Mouse (Mus musculus): ENCODE measurements at regions not wholly inside any gene's neighbourhood (a gene's known extent, or its start where the extent isn't known, plus 50 kb on each side); places are given as distances from the start of the nearest gene placed in this dataset.

DNA sequence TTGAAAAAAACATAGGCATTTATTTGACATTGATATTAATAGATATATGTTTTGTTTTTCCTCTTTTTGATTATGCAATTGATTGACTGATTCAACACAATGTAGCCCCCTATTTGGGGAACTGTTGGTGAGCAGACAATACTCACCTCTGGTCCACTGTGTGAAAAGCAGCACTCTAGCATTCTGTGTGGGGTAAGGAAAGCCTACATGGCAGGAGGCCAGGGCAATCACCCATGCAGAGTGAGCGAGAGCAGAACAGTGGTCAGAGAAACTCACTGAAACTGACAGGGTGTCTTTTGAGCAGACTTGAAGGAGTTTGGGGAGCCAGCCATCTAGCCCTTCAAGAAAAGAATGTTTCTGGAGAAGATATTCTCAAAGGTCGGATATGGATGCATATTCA, 73.2 kb upstream of the Azi2 start:
- no peak for DNase-seq (ENCODE audit: low spot score in 2 of 2)

DNA sequence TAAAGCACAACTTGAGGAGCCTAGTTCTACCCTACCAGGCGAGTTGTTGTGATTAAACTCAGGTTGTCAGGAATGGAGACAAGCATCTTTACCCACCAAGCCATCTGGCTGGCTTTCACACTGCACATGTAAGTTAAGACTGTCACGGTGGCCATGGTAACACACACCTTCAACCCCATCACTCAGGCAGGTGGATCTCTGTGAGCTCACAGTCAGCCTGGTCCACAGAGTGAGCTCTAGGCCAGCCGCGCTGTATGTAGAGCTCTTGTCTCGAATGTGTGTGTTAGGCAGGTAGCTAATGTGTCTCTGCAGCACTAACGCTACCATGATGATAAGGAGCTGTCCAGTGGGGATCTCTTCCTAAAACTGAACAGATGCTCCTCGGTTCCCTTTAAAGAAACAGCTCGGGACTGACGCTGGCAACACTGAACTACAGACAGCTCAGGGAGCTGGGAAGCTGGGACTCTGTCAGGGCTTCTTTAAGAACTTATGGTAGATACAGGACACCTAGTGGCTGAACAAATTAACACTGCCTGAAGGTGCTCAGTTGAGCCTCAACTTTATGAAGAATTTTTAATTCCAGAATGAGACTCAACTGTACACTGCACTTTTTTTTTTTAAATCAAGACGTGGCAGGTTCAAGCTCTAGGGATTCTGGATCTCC, 73.8 kb upstream of the Azi2 start:
- DNase-seq (ENCODE audit: low spot score in 2 of 2) = no peak

DNA sequence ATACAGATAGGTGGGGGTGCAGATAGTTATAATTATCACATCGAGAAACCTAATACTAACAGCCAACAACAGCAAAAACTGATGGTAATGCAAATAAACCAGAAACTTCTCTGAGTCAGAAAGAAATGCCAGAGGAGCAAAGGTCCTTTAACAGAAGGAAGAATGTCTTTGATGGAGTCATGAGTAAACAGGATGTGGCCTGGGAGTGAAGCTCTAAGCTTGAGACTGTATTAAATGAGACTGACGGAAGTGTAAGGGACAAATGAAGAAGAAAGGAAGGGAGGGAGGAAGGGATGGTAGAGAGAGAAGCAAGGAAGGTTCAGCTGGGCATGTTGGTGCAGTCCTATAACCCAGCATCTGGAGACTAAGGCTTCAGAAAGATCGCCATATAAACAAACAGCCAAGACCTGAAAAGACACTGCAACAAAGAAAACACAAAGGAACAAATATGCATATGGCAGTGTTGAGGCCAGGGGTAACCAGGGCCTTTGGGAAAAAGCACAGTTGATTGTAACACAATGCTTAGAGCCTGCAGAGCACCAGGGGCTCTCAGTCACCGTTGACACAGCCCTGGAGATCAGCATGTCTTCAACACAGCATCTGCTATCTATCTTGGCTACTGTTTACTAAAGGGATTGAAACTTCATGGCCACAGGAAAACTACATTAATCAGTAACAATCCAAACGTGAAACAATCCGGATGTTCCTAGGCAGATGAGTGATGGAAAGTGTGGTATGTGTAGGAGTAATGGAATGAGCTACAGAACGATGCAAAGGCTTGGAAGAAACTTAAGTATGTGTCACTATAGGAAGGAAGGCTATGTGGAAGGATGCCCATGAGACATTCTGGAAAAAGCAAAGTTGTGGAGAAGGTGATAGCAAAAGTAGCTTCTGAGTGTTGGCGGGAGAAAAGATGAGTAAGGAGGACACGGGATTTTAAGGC, 77.9 kb upstream of the Azi2 start:
- no peak for DNase-seq (ENCODE audit: low spot score in 2 of 2)

DNA sequence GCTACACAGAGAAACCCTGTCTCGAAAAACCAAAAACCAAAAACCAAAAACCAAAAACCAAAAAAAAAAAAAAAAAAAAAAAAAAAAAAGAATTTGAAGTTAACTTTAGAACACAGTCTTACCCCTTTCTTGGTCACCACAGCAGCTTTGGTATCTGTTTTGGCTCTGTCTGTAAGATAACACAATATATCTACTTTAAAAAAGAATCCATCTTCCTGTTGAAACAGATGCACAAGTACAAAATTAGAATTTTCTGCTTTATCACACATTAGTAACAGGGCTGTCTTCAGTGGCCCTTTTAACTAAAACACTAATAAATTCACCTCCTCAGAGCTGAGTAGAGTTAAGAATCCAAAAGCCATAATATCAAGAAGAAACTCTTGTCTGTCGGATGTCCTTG, 80.5 kb upstream of the Azi2 start:
- DNase-seq (ENCODE audit: low spot score in 2 of 2) = no peak

DNA sequence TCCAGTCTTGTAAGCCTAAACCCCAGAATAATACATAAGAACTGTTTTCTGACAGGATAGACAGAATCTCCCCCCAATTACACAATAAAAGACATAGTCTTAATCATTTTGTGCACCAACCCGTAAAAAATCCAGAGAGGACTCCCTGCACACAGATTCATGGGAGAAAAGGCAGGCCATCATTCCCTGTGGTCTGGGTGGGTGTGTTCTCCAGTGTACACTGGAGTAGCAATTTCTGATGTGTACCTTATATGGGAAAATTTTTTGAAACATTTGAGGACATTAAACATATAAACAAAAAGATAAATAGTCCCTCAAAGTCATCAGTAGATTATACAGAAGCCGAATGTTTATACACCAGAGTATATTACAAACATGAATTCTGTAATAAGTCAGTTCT, 83.1 kb upstream of the Azi2 start:
- DNase-seq (ENCODE audit: low spot score in 2 of 2) = no peak

DNA sequence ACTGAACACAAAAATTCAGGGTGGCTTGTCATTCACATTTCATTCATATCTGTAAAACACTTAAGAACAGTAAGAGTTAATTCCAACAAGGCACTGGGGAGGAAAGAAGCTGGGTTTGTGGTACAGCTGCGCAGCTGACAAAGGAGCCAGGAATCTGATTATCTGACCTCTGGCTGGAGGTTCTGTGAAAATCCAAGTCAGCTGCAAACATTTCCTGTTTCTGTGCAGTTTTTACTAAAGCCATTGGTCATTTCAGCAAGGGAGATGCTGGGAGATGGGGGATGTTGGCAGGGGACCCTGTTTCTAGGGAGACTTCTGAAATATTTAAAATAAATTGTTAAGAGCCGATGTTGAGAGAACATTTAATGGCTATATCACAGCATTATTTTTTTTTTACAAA, 83.6 kb upstream of the Azi2 start:
- DNase-seq (ENCODE audit: low spot score in 2 of 2) = no peak

DNA sequence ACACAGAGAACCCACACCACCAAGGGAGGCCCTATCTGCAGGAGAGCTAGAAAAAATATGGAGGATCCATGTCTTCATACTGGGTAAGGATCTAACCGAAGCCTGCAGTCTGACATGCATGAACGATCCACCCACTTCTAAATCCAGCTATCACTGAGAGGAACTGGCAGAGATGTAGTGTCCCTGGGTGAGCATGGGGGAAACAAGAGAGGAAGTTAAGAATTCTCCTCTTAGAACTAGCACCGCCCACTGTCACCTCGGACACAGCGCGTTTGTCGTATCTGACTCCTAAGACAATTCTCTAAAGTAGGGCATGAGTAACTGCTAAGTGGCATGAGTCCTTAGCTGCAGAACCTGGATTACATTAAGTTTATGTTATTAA, 112.8 kb upstream of the Azi2 start:
- no peak for DNase-seq (ENCODE audit: low spot score in 2 of 2)

DNA sequence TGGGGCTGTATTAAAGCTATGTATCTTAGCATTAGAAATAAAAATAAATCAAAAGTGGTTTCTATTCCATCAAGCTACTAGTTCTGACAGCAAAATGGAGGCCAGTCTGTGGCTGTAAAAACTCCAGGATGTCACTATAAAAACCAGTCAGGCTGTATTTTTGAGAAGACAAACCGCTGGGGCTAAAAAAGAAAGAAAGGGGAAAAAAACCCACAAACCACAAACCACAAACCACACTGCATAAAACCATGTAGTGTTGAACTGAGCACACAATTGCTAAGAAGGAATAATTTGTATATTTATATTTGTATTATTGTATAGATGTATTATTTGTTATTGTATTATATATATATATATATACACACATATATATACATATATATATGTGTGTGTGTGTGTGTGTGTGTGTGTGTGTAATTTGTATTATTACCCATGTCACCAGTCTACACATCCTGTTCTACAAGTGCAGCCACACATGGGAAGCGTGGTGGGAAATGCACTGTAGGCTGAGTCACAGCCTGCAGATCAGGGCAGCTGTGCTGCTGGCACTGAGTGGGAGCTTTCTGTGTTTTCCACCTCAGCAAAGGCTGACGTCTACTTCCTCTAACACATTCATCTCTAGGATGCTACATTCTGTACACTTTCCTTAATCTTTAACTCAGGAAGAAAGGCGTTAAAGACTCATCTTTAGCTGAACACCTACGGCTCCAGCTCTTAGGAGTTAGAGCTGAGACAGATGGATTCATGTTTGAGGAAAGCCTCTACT, 113.4 kb upstream of the Azi2 start:
- no peak for DNase-seq (ENCODE audit: low spot score in 2 of 2)

DNA sequence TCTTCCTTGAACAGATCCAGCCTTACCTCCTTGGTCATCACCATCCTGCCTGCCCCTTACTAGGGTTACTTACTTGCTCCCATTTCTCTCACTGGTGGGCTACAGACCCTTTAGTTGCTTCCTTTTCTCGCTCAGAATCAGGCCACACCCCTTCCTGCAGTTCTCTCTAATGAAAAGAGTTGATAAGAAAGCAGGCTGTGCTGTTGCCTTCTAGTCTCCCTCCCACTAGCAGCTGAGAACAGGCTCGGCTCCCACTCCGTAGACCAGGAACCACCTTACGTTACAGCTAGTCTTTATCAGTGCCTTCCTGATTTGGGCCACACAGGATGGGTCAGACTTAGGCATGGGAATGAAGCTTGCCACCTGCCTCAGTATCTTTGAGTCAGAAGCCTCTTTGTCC, 117.3 kb upstream of the Azi2 start:
- no peak for DNase-seq (ENCODE audit: low spot score in 2 of 2)

DNA sequence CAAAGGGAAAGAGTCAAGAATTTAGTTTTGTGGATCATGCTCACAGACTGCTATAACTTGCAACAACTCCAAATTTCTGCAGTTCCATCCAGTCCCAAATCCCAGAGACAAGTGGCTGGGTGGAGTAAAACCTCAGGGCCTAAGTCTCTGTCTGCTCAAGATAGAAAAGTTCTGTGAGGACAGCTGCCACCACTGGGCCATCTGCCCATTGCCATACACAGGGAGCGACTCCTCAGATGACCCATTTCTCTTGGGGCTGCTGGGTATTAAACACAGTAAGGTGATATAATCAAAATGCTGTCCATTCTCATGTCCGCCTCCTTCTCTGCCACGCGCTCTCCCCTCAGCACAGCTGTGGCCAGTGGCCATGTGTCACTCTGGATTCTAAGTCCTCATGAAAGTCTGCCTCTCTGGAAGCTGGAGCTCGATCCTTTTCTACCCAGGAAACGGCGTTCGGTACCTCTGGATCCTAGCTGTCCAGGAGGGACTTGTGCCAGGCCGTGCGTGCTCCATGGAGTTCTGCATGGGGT, 132.3 kb upstream of the Azi2 start:
- DNase-seq (ENCODE audit: low spot score in 2 of 2) = no peak

DNA sequence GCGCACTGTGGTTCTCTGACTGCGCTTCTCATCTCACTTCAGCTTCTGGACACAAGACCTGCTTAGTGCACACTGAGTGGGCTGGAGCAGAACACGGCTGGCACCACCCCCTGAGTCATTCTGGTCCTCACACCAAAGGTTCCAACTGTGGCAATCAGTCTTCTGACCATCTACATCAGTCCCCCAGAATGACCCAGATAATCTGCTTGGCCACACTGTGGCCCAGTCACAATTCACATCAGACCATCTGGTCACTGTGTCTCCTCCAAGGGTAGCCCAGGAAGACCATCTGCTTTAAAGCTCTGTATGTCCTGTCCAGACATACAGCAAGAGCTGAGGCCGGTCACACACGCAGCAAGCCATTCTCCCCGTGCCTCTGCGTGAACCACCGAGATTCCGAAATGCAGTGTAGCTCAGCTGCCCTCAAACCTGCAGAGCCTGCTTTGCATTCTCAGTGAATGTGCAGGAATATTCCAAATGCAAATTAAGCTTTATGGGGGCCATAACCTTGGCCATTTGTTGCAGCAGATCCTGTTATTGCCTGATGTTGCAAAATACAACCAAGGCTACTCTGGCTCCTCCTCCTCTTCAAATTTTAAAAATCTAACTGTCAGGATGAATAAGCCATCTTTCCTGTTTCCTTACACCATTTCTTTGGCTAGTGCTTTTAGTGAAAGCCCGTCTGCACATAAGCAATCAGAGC, 135.1 kb upstream of the Azi2 start:
- no peak for DNase-seq (ENCODE audit: low spot score in 2 of 2)

DNA sequence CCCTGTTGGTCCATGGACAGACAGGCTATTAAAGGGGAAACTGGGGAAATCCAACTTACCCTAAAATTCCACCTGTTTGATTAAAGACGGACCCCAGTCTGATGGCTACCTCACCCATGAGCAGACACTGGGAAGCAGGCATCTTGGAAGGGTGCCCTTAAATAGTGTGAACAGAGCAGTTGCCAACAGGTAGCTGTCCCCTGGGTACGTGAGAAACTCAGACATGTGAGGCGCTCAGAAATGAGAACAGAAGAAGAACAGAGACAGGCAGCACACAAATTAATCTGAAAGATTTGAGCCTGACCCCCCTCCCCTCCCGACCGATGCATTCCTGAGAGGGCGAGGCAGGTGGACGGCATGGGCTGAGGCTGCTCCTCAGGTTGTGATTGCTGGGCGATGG, 135.7 kb upstream of the Azi2 start:
- no peak for DNase-seq (ENCODE audit: low spot score in 2 of 2)

DNA sequence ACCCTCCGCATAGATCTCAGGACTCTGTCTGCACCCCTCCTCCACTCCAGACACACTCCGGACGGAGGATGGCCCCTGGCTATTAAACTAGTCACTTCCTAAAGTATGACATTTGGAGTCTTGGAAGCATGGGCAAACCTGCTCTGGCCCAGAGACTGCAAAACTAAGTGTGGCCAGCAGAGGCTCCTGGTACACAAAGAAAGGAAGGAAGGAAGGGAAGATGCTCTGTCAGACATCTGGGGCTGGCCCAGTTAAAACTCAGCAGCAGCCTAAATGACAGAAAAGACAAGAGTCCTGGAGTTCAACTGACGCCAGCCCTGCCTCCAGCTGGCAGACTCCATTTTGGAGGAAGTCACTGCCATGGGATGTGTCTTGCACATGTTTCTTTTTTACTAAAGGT, 137.3 kb upstream of the Azi2 start:
- DNase-seq (ENCODE audit: low spot score in 2 of 2) = peak in 1 of 2 experiments; percentile 8

DNA sequence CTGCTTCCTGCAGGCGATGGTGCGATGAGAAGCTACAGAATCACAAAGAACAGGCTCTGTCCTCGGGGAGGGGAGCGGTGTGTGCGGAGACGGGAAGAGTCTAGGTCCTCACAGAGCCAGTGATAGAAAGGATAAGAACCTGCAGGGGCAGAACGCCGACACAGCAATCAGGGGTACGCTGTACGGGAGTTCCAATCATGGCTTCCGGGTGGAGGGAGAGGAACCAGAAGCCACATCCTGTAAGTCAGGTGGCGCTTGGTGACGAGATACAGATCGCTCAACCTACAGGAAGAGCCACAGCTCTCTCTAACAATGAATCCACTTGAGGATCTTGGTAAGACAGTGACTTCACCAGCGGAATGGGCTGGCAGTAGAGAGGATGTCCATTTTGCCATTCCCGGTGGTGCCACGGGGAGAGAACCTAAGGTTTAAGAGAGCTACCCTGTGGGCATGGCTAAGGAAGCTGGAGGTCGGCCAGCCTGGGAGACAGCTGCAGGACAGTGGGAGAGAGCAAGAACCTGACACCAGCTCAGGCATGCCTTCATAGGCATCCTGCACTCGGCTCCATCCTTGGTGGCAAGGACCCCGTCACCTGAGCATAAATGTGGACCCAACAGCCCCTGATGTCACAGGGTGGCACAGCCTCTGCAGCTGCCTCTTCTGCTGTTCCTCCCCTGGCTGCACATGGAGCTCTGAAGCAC, 137.9 kb upstream of the Azi2 start:
- no peak for DNase-seq (ENCODE audit: low spot score in 2 of 2)

DNA sequence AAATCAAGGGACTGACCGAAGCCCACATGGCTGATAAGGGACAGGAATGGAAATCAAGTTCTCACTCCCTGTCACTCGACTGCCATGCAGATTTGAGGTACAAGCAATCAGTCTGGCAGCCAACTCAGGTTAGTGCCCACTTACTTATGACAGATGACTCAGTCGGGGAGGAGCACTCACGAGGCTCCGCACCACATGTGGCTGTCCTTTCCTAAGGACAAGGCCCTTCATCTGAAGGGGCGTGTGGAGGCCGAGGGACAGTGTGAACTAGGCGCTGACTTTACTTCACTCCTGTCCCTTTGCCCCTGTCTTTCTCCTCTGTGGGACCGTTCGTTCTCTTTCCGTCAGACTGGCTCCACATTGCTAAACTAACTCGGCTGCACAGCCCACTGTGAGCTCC, 139.7 kb upstream of the Azi2 start:
- DNase-seq (ENCODE audit: low spot score in 2 of 2) = no peak

DNA sequence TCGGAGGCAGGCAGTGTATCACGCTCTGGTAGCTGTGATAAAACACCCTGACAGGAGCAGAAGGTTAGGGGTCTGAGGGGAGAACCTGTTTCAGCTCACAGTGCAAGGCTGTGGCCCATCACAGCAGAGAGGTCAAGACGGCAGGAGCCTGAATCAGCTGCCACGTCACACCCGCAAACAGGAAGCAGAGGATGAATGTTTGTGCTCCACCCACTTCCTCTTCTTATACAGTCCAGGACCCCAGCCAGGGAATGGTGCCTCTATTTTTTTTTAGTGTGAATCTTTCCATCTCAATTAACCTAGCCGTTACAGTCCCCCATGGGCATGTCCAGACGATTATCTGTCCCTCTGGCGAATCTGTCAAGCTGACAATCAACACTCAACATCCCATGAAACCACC, 143.8 kb upstream of the Azi2 start:
- no peak for DNase-seq (ENCODE audit: low spot score in 2 of 2)

DNA sequence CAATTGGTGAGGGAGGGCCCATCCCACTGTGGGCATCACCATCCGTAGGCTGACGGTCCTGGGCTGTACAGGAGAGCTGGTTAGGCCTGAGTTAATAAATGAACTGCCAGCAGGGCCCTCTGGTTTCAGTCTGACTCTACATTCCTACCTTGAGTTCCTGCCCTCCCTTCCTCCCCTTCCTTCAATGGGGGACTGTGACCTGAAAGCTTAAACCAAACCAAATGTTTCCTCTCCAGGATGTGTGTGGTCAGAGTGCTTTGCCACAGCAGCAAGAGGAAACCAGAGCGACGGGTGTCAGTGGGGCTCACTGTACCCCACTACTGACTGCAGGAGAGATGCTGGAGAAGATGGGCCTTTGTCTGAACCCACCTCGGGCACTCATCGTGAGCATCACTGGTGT, 147.7 kb upstream of the Azi2 start:
- DNase-seq (ENCODE audit: low spot score in 2 of 2) = no peak

DNA sequence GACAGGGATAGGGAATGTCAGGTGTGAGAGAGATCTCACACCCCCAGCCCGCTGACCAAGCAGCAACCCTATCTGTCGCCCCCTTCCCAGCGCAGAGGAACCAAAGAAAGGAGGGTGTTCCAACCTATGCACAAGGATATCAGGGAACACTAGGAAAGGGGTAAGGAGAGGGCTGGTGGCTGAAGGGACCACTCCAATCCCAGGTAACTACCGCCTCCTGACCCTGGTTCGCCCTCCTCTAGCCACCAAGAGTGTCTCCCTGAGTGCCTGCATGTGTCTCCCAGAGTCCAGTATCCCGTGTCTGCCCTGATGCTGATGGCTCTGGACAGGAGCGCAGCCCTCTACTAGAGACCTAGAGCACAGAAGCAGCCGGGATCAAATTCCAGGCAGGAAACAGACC, 167.1 kb upstream of the Azi2 start:
- no peak for DNase-seq (ENCODE audit: low spot score in 2 of 2)

DNA sequence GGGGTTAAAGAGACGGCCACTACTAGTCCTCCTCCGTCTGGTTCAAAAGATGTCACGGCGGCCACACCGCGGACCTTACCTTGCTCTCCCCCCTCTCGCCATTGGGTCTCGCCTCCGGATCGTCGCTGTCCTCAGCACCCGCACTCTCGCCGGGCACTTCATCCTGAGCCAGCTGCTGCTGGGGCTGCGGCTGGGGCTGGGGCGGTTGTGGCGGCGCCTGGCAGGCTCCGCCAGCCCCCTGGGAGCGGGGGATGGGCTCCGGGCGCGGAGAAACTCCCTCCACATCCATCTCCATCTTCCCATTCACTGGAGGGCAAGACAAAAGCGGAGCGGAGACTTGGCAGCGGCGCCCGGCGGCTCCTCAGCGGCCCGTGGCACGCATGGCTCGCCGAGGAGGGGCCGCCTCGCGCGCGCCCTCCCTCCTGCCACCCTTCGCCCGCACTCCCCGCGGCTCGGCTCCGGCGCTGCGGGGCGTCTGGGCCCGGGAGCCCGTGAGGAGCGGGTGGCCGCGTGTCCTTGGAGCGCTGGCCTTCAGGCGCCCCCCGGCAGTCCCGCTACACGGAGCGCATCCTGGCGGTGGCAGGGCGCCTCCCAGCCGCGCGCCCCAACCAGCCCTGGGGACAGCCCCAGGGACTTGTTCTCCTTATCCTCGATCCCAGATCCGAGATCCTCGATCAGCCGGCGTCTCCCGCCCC, 167.8 kb upstream of the Azi2 start:
- DNase-seq (ENCODE audit: low spot score in 2 of 2) = peak in 1 of 2 experiments; percentile 12

DNA sequence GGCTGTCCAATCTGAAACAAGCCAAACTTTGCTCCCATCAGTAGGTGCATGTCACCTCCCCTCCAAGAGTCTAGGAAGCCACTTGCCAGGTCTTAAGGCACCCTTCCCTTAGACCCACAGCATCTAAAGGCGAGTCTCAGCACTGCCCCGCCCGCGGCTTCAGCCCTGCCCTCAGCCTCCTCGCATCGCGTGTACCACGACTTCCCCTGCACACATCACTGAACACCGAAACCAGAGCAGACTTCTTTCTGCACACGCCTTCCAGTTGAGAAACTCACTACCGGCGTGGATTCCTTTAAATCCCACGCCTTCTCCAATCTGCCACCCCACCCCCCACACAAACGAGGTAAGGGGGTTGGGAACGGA, 168.3 kb upstream of the Azi2 start:
- no peak for DNase-seq (ENCODE audit: low spot score in 2 of 2)

DNA sequence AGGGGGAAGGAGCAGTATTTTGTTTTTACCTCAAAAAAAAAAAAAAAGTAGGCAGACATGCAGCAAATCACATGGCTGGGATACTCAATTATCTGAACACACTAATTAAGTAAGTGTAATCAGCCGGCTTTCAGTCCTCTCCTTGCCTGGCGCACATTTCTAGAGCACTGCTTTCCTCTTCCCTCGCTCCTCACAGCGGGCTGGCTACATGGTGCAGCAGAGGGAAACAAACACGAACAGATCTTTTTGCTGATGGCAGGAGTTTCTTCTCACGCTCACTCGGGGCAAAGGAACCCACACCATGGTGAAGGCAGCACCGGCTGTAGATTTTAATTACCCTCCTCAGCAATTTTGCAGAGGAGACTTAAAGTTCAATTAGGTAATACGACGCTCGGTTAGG, 169.7 kb upstream of the Azi2 start:
- DNase-seq (ENCODE audit: low spot score in 2 of 2) = no peak
